Mouse (Mus musculus) monocyte, adult 2 months (primary cell): Measurements from ENCODE around the gene Luc7l3.

Source experiments
- DNase-seq, 2 experiments: peaks; one replicate each; pipeline ENCODE4 v3.0.0; 2022; ENCODE audit warnings: low spot score in 2 of 2, low read depth in 1 of 2

Gene Luc7l3

GRCm38 (mm10) chr11:94265134-94265785 lies 56.5 kb downstream of the Luc7l3 start:
- peak in 1 of 2 experiments; percentile 17 for DNase-seq

GRCm38 (mm10) chr11:94261585-94262370 lies 60.0 kb downstream of the Luc7l3 start:
- no peak for DNase-seq

- no peak for DNase-seq
Measured at GRCm38 (mm10) chr11:94259814-94260213, 62.0 kb downstream of the Luc7l3 start.

GRCm38 (mm10) chr11:94257987-94258386 lies 63.8 kb downstream of the Luc7l3 start:
- no peak for DNase-seq

- DNase-seq, result no peak
Measured at GRCm38 (mm10) chr11:94255733-94256132, 66.1 kb downstream of the Luc7l3 start.

GRCm38 (mm10) chr11:94253691-94254090 lies 68.1 kb downstream of the Luc7l3 start:
- DNase-seq, result no peak

GRCm38 (mm10) chr11:94253156-94253555 lies 68.6 kb downstream of the Luc7l3 start:
- no peak for DNase-seq

- no peak for DNase-seq
Measured at GRCm38 (mm10) chr11:94246789-94247061, 75.1 kb downstream of the Luc7l3 start.

- no peak for DNase-seq
Measured at GRCm38 (mm10) chr11:94245955-94246788, 75.6 kb downstream of the Luc7l3 start, which contains the start of gene Wfikkn2. TSS of gene Wfikkn2 (minus strand) at chr11:94246005.

- no peak for DNase-seq
Measured at GRCm38 (mm10) chr11:94244385-94244784, 77.4 kb downstream of the Luc7l3 start.

GRCm38 (mm10) chr11:94243422-94244180 lies 78.2 kb downstream of the Luc7l3 start:
- DNase-seq, result no peak

GRCm38 (mm10) chr11:94242760-94243421 lies 78.9 kb downstream of the Luc7l3 start:
- no peak for DNase-seq

GRCm38 (mm10) chr11:94239706-94240105 lies 82.1 kb downstream of the Luc7l3 start:
- DNase-seq, result no peak

GRCm38 (mm10) chr11:94238786-94239185 lies 83.0 kb downstream of the Luc7l3 start:
- no peak for DNase-seq
